Mouse (Mus musculus): ENCODE data around the gene Idnk. TPM values are rescaled to one million over a fixed set of nuclear protein-coding genes. Genes with fewer than 3 reads are reported as not detected.

Gene Idnk
- polyA plus RNA-seq (2015; fragmentation: Illumina TruSeq; extraction: RNeasy Lipid Tissue Mini Kit (QIAGEN cat#74804); ENCODE audit: insufficient read depth, low replicate concordance) = 93.2 TPM

DNA sequence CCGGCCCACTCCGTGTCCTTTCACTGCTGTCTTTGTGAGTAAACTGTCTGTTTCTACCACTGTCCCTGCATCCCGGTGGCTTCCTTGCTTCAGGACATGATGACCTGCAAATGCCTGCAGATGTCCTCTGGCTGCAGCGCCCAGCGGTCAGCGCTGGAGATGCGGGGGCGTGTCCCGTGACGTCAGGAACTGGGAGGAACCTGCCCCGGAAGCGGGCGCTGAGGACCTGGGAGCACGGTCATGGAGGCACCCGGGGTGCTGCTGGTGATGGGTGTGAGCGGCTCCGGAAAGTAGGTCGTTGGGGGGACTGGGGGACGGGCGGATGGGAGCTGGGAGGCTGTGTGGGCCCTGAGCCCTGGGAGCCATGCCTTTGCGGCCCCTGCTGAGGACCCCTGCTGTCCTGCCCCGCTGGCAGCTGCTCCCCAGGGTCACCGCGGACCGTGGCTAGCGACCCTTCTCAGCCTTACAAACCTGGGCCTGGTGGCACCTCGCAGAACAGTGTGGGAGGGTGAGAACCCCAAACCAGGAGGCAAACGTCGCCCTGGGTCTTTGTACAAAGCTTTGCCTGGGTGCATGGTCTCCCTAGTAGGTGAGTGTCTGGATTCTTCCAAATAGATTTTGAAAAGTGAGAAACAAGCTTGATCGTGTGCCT is at the start of gene Idnk:
Gene Idnk (plus strand): TSS at position 203 of the 652 bp plus-strand sequence.

DNA sequence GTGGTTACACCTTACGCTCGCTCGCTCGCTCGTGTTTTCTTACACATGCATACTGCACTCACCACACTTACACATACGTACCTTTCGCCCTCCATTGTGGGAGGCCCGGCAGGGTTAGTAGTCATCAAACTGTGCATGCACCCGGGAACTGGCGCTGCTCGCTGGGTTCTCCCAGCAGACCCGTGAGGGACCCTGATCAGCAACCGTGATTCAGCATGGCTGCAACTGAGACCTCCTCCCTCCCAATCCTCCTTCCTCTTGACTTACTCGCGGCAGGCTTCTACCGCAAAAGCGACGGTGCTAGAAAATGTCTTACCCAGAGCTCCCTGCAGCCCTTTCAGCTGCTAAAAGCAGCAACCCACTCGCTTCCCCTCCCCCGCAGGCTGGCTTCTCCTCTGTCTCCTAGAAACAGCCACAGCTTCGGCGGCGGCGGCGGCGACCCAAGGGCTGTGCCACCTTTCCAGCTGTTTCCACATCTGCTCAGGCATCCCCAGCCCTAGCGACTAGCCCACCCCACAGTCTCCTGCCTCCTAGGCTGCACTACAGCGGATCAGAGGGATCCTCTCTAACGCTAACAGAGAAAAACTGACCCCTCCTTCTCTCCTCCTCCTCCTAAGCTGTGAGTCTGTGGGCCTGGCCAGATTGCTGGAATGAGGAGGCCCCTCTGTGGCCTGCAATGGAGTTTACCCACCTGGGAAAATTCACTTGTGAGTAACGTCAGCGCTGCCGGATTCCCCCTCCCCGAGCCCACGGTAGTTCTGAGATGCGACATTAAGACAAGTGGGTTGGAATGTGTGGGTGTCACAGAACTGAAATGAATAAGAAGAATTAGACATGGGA is 44.2 kb upstream of the Idnk start, which contains the start of gene Klhl3:
Gene Klhl3 (minus strand): TSS at position 532 of the 840 bp plus-strand sequence.

DNA sequence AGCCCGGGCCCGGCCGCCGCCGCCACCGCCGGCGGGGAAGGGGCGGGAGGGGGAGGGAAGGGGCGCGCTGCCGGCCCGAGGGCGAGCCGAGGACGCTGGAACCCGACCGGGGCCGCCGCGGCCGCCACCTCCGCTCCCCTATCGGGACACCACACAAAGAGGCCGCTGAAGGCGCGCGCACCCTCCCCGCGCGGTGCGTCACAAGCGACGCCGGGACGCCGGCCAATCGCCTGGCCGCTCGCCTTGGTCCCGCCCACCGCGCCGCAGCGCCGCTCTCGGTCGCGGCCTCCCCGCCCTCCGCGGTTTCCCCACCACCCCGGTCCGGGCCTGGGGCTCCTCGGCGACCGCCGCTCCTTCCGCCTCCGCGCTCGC is 29.1 kb upstream of the Idnk start, which contains the start of gene Hnrnpa0:
Gene Hnrnpa0 (minus strand): TSS at position 161 of the 372 bp plus-strand sequence.

Other genes with a start within 250 kb of the Idnk start
- not detected for gene Spock1, start 249.3 kb upstream of the Idnk start, polyA plus RNA-seq (2015; fragmentation: Illumina TruSeq; extraction: RNeasy Lipid Tissue Mini Kit (QIAGEN cat#74804); ENCODE audit: insufficient read depth, low replicate concordance)
- 1.5 TPM for gene Klhl3, start 44.1 kb upstream of the Idnk start, polyA plus RNA-seq (2015; fragmentation: Illumina TruSeq; extraction: RNeasy Lipid Tissue Mini Kit (QIAGEN cat#74804); ENCODE audit: insufficient read depth, low replicate concordance)
- gene Hnrnpa0, start 29.1 kb upstream of the Idnk start, polyA plus RNA-seq (2015; fragmentation: Illumina TruSeq; extraction: RNeasy Lipid Tissue Mini Kit (QIAGEN cat#74804); ENCODE audit: insufficient read depth, low replicate concordance) = 83.3 TPM
- 98.1 TPM for gene Ubqln1, start 58.0 kb downstream of the Idnk start, polyA plus RNA-seq (2015; fragmentation: Illumina TruSeq; extraction: RNeasy Lipid Tissue Mini Kit (QIAGEN cat#74804); ENCODE audit: insufficient read depth, low replicate concordance)
- gene Gkap1, start 118.0 kb downstream of the Idnk start, polyA plus RNA-seq (2015; fragmentation: Illumina TruSeq; extraction: RNeasy Lipid Tissue Mini Kit (QIAGEN cat#74804); ENCODE audit: insufficient read depth, low replicate concordance) = 16.6 TPM
- 0.18 TPM for gene Kif27, start 201.5 kb downstream of the Idnk start, polyA plus RNA-seq (2015; fragmentation: Illumina TruSeq; extraction: RNeasy Lipid Tissue Mini Kit (QIAGEN cat#74804); ENCODE audit: insufficient read depth, low replicate concordance)
- gene 2210016F16Rik, start 227.6 kb downstream of the Idnk start, polyA plus RNA-seq (2015; fragmentation: Illumina TruSeq; extraction: RNeasy Lipid Tissue Mini Kit (QIAGEN cat#74804); ENCODE audit: insufficient read depth, low replicate concordance) = 18.7 TPM
- gene Rmi1, start 244.6 kb downstream of the Idnk start, polyA plus RNA-seq (2015; fragmentation: Illumina TruSeq; extraction: RNeasy Lipid Tissue Mini Kit (QIAGEN cat#74804); ENCODE audit: insufficient read depth, low replicate concordance) = 68.7 TPM
- gene Hnrnpk, start 245.7 kb downstream of the Idnk start, polyA plus RNA-seq (2015; fragmentation: Illumina TruSeq; extraction: RNeasy Lipid Tissue Mini Kit (QIAGEN cat#74804); ENCODE audit: insufficient read depth, low replicate concordance) = 1,416 TPM

Data from spleen, adult 10 weeks (tissue).